7 mouse cellular contexts compared by ENCODE assay signal in genomic region chr14:123626501-123627179, GRCm38 (mm10). TPM values are rescaled to one million over a fixed set of nuclear protein-coding genes. Genes with fewer than 3 reads are reported as not detected.
DNase-seq lines count a peak whose midpoint lies in the region; ATAC-seq and TF ChIP-seq lines count a peak whose summit lies in the region.

Gene Nalcn, minus strand, starts transcription at chr14:123627144.

- H3K27ac ChIP-seq in forebrain, embryonic 10.5 days, result peak within 1 kb of the TSS; percentile 88
- peak within 1 kb of the TSS; percentile 91 for H3K27ac ChIP-seq in hindbrain, embryonic 13.5 days
- no peak within 1 kb of the TSS for H3K27ac ChIP-seq in limb, embryonic 11.5 days (replicated peaks; ENCODE audit: low read depth, low read length)

- no peaks in the 10 kb centered on the region for H3K9me3 ChIP-seq in forebrain, embryonic 10.5 days
- H3K9me3 ChIP-seq in hindbrain, embryonic 13.5 days, result no peaks in the 10 kb centered on the region
- H3K9me3 ChIP-seq in limb, embryonic 11.5 days (ENCODE audit: control insufficient read depth, low read length), result no peaks in the 10 kb centered on the region

- ATAC-seq in hindbrain, embryonic 13.5 days (ENCODE audit: low FRiP score), result peak; percentile 94
- ATAC-seq in limb, embryonic 11.5 days (ENCODE audit: insufficient number of reproducible peaks, low FRiP score, low TSS enrichment, low read depth), result peak; percentile 62

- H3K4me1 ChIP-seq in forebrain, embryonic 10.5 days, result peaks cover 19% of the 10 kb centered on the region
- H3K4me1 ChIP-seq in hindbrain, embryonic 13.5 days (replicated peaks), result peaks cover 17% of the 10 kb centered on the region
- H3K4me1 ChIP-seq in limb, embryonic 11.5 days (ENCODE audit: control insufficient read depth, insufficient read depth, low read length), result peaks cover 3% of the 10 kb centered on the region; the same call in 1 of the 2 replicates

- H3K4me2 ChIP-seq in hindbrain, embryonic 13.5 days, result peak within 1 kb of the TSS; percentile 85
- peak within 1 kb of the TSS; percentile 73 for H3K4me2 ChIP-seq in limb, embryonic 11.5 days (ENCODE audit: low read depth, severe bottlenecking)

- peaks cover 21% of the 10 kb centered on the region for H3K27me3 ChIP-seq in forebrain, embryonic 10.5 days (ENCODE audit: poor library complexity, severe bottlenecking)
- H3K27me3 ChIP-seq in hindbrain, embryonic 13.5 days, result no peaks in the 10 kb centered on the region
- peaks cover 11% of the 10 kb centered on the region for H3K27me3 ChIP-seq in limb, embryonic 11.5 days (ENCODE audit: control insufficient read depth, insufficient read depth, low read length)

- TF ChIP-seq CTCF in brain, embryonic 14.5 days (IDR thresholded peaks at IDR 0.05; ENCODE audit: borderline replicate concordance, extremely low read depth, insufficient read depth, insufficient read length), result no peak

- H3K9ac ChIP-seq in hindbrain, embryonic 13.5 days, result peak within 1 kb of the TSS; percentile 86
- peak within 1 kb of the TSS; percentile 43; the same call in 1 of the 2 replicates for H3K9ac ChIP-seq in limb, embryonic 11.5 days (ENCODE audit: low read length)

- no peaks in the 10 kb centered on the region for H3K36me3 ChIP-seq in forebrain, embryonic 10.5 days (replicated peaks)
- H3K36me3 ChIP-seq in hindbrain, embryonic 13.5 days, result no peaks in the 10 kb centered on the region
- H3K36me3 ChIP-seq in limb, embryonic 11.5 days (ENCODE audit: control insufficient read depth, insufficient read depth, low read length), result no peaks in the 10 kb centered on the region

- WGBS in forebrain, embryonic 10.5 days, result under 1% methylated on average over 47 of the region's 47 CpGs
- WGBS in hindbrain, embryonic 13.5 days, result under 1% methylated on average over 47 of the region's 47 CpGs
- WGBS in limb, embryonic 11.5 days, result 2% methylated on average over 45 of the region's 47 CpGs

- peak; percentile 76 for DNase-seq in R1 (ENCODE audit: low read depth, low spot score)
- DNase-seq in brain, embryonic 14.5 days (ENCODE audit: low read depth), result peak; percentile 86
- DNase-seq in forebrain, embryonic 10.5 days (ENCODE audit: extremely low spot score, low spot score), result peak; percentile 66
- DNase-seq in limb, embryonic 11.5 days (ENCODE audit: low spot score), result peak; percentile 63
- DNase-seq in right cerebral cortex, adult 2 months (ENCODE audit: low spot score in 2 of 2), result peak; percentile 66 to 81
- no peak for DNase-seq in urinary bladder, adult 2 months (ENCODE audit: low spot score)

- peak within 1 kb of the TSS; percentile 66 for H3K4me3 ChIP-seq in forebrain, embryonic 10.5 days
- peak within 1 kb of the TSS; percentile 65 for H3K4me3 ChIP-seq in hindbrain, embryonic 13.5 days
- H3K4me3 ChIP-seq in limb, embryonic 11.5 days (ENCODE audit: low read depth, low read length), result peak within 1 kb of the TSS; percentile 37

- TF ChIP-seq POLR2A in brain, embryonic 14.5 days (IDR thresholded peaks at IDR 0.05; ENCODE audit: borderline replicate concordance, extremely low read depth, insufficient read depth, insufficient read length, poor library complexity, severe bottlenecking), result no peak

RNA-seq across cellular contexts. Expression of gene Nalcn, which starts in this region (rescaled TPM):
- polyA plus RNA-seq in brain, embryonic 14.5 days (2012; rRNA removed), result 10.6 and 15.7 TPM in 2 replicates
- 1.5 and 1.8 TPM in 2 replicates for polyA plus RNA-seq in forebrain, embryonic 10.5 days (2016; fragmentation: Nextera tagmentation; extraction: Ambion mirVana)
- polyA plus RNA-seq in hindbrain, embryonic 13.5 days (2015; fragmentation: Nextera tagmentation; extraction: Ambion mirVana), result 7.6 and 8.2 TPM in 2 replicates
- polyA plus RNA-seq in limb, embryonic 11.5 days (2014; fragmentation: Nextera tagmentation; extraction: Ambion mirVana), result 0.05 and 0.11 TPM in 2 replicates
- polyA plus RNA-seq in urinary bladder, adult 2 months (2012; rRNA removed), result 0.44 and 0.65 TPM in 2 replicates

Comparison
In these comparisons a context has a peak if more than half of its experiments do, and no peak if none do; other contexts are left out.
1. Peak in DNase-seq, ATAC-seq, H3K4me3 ChIP-seq, H3K9ac ChIP-seq and H3K4me2 ChIP-seq in limb, embryonic 11.5 days; RNA of the gene not detected or under 1 TPM.